Mouse (Mus musculus): ENCODE results near the gene Adcy2.

Gene Adcy2

DNA sequence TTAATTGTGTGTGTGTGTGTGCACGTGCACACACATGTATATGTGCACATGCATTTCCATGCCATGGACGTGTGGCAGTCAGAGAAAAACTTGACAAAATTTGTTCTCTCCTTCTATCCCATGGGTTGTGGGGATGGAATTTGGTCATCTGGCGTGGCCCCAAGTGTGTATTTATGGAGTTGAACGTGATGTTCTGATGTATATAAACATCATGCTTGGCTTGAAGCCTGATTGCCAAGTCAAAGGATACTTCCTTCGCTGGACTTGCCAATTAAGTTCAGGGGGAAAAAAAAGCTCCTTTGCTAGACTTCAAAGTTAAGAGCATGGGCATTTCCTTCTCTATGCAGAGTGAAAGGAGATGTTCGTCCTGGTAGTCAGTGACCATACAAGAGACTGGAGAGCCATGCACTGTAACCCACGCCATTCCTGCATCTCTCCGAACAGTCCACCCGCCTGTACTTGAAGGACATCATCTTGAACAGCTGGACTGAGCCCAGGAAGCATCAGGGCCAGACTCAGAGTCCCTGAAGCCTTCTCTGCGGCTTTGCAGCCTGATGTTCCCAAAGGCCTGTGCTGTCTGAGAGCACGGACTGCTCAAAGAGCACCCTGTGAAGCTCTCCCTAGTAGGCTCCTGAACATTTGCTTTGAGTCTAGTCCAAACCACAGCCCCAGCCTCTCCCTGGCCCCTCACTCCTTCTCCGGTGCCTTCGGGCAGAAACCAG lies 178.3 kb downstream of the Adcy2 start:
- no peak for DNase-seq (ENCODE audit: low spot score)

DNA sequence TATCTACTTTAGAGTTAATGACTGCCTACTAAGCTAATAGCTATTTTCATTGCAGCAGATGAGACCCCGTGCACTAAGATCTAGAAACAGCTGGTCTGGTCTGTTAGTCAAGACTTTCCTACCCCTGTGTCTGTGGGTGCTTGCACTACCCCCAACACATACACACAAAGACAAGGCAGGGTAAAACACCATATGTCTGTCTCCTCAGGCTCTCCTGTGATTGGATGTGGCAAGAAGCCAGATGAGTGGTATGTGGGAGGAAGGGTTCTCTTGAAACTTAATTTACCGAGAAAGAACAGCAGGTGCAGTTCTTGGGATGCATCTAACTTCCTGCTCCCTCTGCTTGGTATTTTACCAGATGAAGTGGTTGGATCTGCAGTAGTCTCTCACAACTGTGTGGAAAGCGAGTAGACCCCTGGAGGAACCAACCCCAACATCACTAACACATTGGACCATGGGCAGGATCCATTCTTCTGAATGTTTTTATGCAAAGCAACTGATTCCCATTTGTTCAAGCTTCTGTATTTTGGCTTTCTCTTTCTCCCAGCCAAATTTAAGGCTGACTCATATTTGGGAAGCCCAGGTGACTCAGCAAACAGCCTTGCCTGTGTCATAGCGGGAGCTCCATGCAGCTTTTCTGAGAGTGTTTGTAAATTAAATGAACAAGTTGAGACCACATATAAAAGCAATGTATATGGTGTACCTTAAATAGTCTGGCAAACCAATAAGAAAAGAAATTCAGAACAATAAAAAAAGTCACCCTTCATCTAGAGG lies 183.4 kb downstream of the Adcy2 start:
- DNase-seq (ENCODE audit: low spot score), result no peak

DNA sequence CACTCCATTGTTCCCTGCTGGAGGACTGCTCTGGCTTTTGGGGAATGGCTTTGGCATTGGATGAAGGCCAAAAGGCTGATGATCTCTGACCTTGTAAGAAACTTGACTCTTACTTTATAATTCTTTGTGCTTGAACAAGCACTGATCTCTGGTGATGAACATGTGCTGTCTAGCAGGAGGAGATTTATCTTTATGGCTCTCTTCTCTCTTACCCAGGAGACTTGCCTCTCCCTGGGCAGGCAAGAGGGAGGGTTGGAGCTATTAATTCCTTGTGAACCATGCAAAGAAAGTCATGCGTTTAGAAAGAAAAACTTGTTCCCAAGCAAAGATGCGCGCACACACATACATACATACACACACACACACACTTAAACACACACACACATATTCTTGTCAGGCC lies 188.2 kb downstream of the Adcy2 start:
- no peak for DNase-seq (ENCODE audit: low spot score)

- no peak for DNase-seq (ENCODE audit: low spot score)
These were observed 199.6 kb downstream of the Adcy2 start for GRCm38 (mm10) chr13:68799777-68800176.

DNA sequence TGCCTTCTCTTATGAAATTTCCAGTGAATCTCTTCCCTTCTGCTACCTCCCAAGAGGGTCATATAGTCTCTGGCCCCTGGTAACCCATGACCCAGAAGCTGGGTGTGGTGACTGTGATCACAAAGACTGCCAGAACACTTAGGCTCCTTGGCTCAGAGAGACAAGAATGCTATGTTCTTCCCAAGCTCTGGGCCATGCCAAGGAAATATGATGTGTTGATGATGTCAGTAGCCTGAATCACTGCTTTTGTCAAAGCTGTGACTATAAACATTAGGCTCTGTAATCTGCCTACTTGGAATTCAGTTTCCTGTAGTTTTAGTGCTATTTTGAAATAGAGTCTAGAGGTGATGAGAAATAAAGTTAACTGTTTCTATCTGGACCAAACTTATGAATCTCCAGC lies 206.1 kb downstream of the Adcy2 start:
- DNase-seq (ENCODE audit: low spot score), result no peak

GRCm38 (mm10) chr13:68787286-68788061 lies 211.9 kb downstream of the Adcy2 start:
- DNase-seq (ENCODE audit: low spot score), result no peak

- DNase-seq (ENCODE audit: low spot score), result no peak
These were observed 216.2 kb downstream of the Adcy2 start for GRCm38 (mm10) chr13:68783096-68783495.

GRCm38 (mm10) chr13:68778011-68778672 lies 221.2 kb downstream of the Adcy2 start:
- no peak for DNase-seq (ENCODE audit: low spot score)

DNA sequence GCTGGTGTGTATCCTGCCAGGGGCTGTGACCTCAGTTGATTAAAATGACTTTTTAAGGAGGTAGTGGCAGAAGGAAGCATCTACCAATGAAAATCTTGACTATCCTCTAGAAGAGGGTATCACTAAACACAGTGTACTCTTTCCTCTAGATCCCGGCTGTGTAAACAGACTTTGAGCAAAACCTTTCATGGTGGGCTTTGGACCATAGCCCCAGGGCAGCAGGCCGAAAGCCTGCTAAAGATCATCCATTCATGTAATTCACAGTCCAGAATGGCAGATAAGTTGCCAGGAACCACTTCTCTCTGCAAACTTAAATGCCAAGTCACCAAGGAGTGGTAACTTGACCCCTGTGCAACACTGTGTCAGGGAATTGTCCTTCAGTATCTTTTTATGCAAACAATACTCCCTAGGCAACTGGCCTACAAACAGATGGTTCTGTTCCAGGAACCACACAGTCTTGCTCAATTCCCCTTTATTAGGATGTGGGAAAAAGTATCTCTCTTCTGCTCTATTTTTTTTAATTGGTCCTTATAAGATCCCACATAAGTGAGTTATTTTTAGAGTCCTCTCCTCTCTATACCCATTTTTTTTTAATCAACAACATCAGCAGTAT lies 225.6 kb downstream of the Adcy2 start:
- DNase-seq (ENCODE audit: low spot score), result no peak

DNA sequence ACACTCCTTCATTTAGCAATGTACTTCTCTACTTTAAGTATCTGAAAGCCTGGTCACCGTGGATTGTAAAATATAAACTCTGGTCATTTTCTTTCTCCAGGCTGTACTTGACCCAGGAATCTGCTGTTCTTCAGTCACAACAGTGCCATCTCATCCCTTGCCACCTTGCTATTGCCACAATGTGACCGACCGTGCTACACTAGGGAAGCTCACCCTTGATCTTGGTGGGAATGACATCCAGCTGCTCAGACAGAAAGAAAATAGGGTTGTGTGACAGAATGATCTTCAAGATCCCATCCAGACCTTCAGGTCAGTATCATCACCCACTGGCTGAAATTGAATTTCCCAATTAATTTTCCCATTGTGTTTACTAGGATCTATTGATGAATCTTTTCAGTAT lies 230.8 kb downstream of the Adcy2 start:
- no peak for DNase-seq (ENCODE audit: low spot score)

GRCm38 (mm10) chr13:68765896-68766578 lies 233.3 kb downstream of the Adcy2 start:
- DNase-seq (ENCODE audit: low spot score), result no peak

GRCm38 (mm10) chr13:68764614-68765013 lies 234.7 kb downstream of the Adcy2 start:
- no peak for DNase-seq (ENCODE audit: low spot score)

DNA sequence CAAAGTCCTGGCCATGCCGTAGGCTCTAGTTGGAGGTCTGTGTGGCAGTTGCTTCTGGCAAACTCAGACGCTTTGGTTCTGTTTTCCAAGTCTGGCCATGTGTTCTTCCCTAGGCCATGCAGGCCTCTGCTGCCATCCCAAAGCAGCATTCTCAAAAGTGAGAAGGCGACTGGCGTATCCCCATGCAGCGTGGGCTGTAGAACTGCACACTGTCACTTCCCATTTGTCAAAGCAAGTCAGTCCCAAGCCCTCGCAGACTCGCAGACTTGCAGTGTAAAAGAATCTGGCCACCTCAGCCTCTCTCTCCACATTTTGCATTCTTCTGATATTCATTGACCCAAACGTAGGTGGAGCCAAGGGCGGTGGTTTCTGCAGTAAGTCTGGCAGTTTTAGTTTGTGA lies 249.5 kb downstream of the Adcy2 start:
- DNase-seq (ENCODE audit: low spot score), result no peak

DNA sequence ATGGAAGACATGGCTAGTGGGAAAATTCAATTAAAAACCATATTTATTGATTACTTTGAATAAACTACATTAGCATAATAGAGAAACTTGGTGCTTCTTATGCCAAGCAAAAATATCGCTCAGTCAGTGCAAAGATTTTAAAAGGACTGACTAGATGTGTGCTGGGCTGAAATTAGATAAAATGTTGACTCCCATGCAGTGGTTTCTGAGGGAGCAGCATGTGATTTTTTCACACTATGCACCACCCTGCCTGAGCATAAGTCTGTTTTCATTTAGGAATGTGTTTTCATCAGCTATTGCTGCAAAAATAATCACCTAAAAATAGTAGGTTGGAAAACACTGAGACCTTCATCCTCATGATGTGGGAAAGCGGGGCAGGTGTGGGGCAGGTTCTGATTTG lies 250.0 kb downstream of the Adcy2 start:
- no peak for DNase-seq (ENCODE audit: low spot score)

DNA sequence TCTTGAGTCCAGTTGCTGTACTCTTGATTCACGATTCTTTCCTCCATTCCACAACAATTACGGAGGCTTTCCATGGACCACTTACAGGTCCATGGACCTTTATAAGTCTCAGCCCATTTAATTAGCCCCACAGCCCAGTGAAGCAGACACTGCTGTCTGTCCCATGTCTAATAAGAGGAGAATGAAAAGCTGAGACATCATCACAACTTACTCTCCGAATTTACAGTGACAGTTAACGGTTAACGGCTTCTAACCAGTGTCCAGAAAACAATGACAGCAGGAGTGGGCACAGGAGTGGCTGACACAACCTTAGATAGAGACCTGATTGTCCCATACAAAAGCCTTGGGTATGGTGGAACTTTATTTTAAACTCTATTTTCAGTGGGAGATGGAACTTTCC lies 253.9 kb downstream of the Adcy2 start:
- no peak for DNase-seq (ENCODE audit: low spot score)

- no peak for DNase-seq (ENCODE audit: low spot score)
These were observed 286.7 kb downstream of the Adcy2 start for GRCm38 (mm10) chr13:68712661-68713060.

GRCm38 (mm10) chr13:68707296-68707747 lies 292.0 kb downstream of the Adcy2 start:
- no peak for DNase-seq (ENCODE audit: low spot score)

DNA sequence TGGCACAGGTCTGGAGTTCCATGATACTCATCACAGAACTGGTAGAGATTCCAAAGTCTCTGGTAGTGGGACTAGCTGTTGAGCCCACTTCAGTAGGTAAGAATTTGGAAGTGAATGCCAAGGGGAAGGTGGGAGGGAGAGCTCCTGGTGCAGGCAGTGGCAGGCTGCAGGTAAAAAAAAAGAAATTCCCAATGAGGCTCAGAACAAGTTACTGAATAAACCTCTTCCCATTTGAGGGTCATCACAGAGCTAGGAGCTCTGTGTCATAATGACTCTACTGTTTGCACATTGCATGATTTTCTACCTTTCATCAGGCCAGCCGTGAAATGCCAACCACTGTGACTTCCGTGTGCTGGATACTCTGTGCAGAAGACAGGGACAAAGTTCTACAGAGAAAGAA lies 314.4 kb downstream of the Adcy2 start:
- no peak for DNase-seq (ENCODE audit: low spot score)

GRCm38 (mm10) chr13:68680429-68680828 lies 318.9 kb downstream of the Adcy2 start:
- DNase-seq (ENCODE audit: low spot score), result no peak

DNA sequence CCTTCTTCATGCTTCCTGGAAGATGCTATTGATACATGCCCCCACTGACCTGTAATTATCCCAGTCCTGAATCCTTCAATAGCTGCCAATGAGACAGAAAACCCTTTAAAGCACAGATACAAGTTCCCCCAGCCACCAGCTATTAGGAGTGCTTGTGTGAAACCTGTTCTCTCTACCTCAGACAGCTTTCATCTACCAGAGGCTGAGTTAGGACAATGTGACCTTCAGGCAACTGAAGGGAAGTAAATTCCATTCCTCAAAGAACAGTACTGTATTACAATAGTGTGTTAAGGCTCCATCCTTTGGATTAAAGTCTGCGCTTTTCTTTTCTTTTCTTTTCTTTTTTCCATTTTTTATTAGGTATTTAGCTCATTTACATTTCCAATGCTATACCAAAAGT lies 356.6 kb downstream of the Adcy2 start:
- DNase-seq (ENCODE audit: low spot score), result no peak

- no peak for DNase-seq (ENCODE audit: low spot score)
These were observed 372.3 kb downstream of the Adcy2 start for GRCm38 (mm10) chr13:68627041-68627440.
